Mouse (Mus musculus) liver, embryonic 15.5 days (tissue): ENCODE results near the gene Tcte2. TPM values are rescaled to one million over a fixed set of nuclear protein-coding genes. Genes with fewer than 3 reads are reported as not detected.

ENCODE experiments used
- ATAC-seq: fragments of 200-750 bp; cut with Nextera tagmentation; 2 replicates; pipeline ENCODE4 v1.8.0; 2017; ENCODE audit warnings: moderate number of reproducible peaks, mild to moderate bottlenecking, moderate library complexity; ENCODE audit not compliant: insufficient read depth
- H3K27ac ChIP-seq: fragments of 300-500 bp; sonication (generic); replicated peaks from 2 replicates; pipeline ENCODE4 v1.5.1; 2015; ENCODE audit warnings: mild to moderate bottlenecking, inconsistent platforms
- H3K27me3 ChIP-seq: fragments of 300-500 bp; sonication (generic); 2 replicates; pipeline ENCODE4 v1.6.1; 2015; ENCODE audit warnings: mild to moderate bottlenecking, inconsistent platforms
- H3K36me3 ChIP-seq: fragments of 300-500 bp; sonication (generic); replicated peaks from 2 replicates; pipeline ENCODE4 v1.6.1; 2015; ENCODE audit warnings: moderate library complexity, mild to moderate bottlenecking, inconsistent platforms
- H3K4me1 ChIP-seq: fragments of 300-500 bp; sonication (generic); replicated peaks from 2 replicates; pipeline ENCODE4 v1.6.1; 2015; ENCODE audit warnings: inconsistent platforms
- H3K4me2 ChIP-seq: fragments of 300-500 bp; sonication (generic); 2 replicates; pipeline ENCODE4 v1.6.1; 2015; ENCODE audit warnings: moderate library complexity, mild to moderate bottlenecking, inconsistent platforms
- H3K4me3 ChIP-seq: fragments of 300-500 bp; sonication (generic); replicated peaks from 2 replicates; pipeline ENCODE4 v1.5.1; 2015; ENCODE audit warnings: mild to moderate bottlenecking, inconsistent platforms
- H3K9ac ChIP-seq: fragments of 300-500 bp; sonication (generic); 2 replicates; pipeline ENCODE4 v1.6.1; 2015; ENCODE audit warnings: moderate library complexity, mild to moderate bottlenecking, inconsistent platforms
- H3K9me3 ChIP-seq: fragments of 300-500 bp; sonication (generic); replicated peaks from 2 replicates; pipeline ENCODE4 v1.6.1; 2016; ENCODE audit warnings: inconsistent platforms
- WGBS: fragments of 180-500 bp; shearing (Covaris S2); methylation state at CpG from one replicate; pipeline ENCODE4 v1.1.7; 2015; ENCODE audit warnings: mixed read lengths; ENCODE audit not compliant: insufficient replicate concordance; 5-methylcytosine and 5-hydroxymethylcytosine counted together
- polyA plus RNA-seq: library from polyadenylated mRNA; unstranded; fragments of >200 nt; fragmentation: Nextera tagmentation; extraction: Ambion mirVana; gene quantifications from 2 replicates; pipeline ENCODE4 v1.2.1, GENCODE M21; 2015

Tcte2 gene
- polyA plus RNA-seq, 1 experiment from 2014 or later, result 0.28 TPM

DNA sequence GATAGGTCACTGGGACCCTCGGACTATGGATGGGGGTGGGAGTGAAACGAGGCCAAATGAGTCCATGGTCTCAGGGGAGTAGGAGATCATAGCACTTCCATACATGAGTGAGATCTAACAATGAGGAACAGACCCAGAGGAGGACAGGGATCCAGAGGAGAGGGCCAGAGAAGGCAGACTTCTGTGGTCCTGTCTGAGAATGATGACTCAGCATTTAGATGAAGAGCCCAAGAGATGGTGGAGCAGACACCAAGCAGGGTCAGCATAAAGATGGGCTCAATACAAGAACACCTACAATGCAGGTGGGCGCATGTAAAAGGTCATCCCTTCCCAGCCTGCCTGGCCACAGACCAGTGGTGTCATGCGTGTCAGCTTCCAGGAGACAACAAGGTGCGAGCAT is 41.4 kb downstream of the Tcte2 start:
- Histone ChIP-seq H3K27ac (no peak overlapping the region), H3K9me3 (no peaks in the 10 kb centered on the region), H3K4me2 (no peak overlapping the region), H3K9ac (no peak overlapping the region), H3K4me3 (no peak overlapping the region), H3K4me1 (0 out of 2 replicates have a peak, but pooled peaks cover 3% of the 10 kb centered on the region), H3K36me3 (no peaks in the 10 kb centered on the region), H3K27me3 (no peaks in the 10 kb centered on the region)
- no peak for ATAC-seq
- 62% methylated on average over 5 of the region's 5 CpGs for WGBS

DNA sequence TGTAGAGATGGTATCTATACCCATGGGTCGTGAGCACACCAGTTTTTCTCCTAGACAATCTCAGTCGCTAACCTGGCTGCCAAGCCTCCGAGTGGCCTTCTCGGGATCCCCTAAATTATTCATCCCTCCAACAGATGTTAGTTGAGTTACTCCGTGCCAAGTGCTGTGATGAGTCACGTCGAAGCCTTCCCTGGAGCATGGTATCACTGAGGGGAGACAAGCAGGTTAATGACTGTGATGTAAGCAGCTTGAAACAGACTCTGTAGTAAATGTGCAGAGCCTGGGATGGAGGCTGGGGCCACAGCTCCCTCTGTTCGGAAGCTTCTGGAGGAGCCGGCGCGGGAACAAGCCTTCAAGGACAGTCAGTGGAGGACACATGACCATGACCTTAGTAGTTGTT is 44.2 kb downstream of the Tcte2 start:
- 0 out of 2 replicates have a peak, but pooled peaks cover 3% of the 10 kb centered on the region for H3K4me1 ChIP-seq
- no peak overlapping the region for H3K9ac ChIP-seq
- H3K27me3 ChIP-seq, result no peaks in the 10 kb centered on the region
- no peak overlapping the region for H3K4me3 ChIP-seq
- no peaks in the 10 kb centered on the region for H3K9me3 ChIP-seq
- no peak for ATAC-seq
- H3K36me3 ChIP-seq, result no peaks in the 10 kb centered on the region
- H3K4me2 ChIP-seq, result no peak overlapping the region
- WGBS, result 75% methylated on average over 11 of the region's 11 CpGs
- no peak overlapping the region for H3K27ac ChIP-seq

- Histone ChIP-seq H3K4me2 (no peak overlapping the region), H3K4me1 (0 out of 2 replicates have a peak, but pooled peaks cover 3% of the 10 kb centered on the region), H3K27me3 (no peaks in the 10 kb centered on the region), H3K4me3 (no peak overlapping the region), H3K27ac (no peak overlapping the region), H3K9ac (no peak overlapping the region), H3K9me3 (no peaks in the 10 kb centered on the region), H3K36me3 (no peaks in the 10 kb centered on the region)
- ATAC-seq, result peak; percentile 69
- WGBS, result 66% methylated on average over 6 of the region's 6 CpGs
These were observed 45.3 kb downstream of the Tcte2 start for GRCm38 (mm10) chr17:13716336-13716735.

- 54% methylated on average over 9 of the region's 9 CpGs for WGBS
- Histone ChIP-seq H3K9ac (no peak overlapping the region), H3K36me3 (no peaks in the 10 kb centered on the region), H3K9me3 (no peaks in the 10 kb centered on the region), H3K4me2 (no peak overlapping the region), H3K4me1 (0 out of 2 replicates have a peak, but pooled peaks cover 3% of the 10 kb centered on the region), H3K27ac (no peak overlapping the region), H3K27me3 (no peaks in the 10 kb centered on the region), H3K4me3 (no peak overlapping the region)
- no peak for ATAC-seq
These were observed 46.1 kb downstream of the Tcte2 start for GRCm38 (mm10) chr17:13715511-13715910.

GRCm38 (mm10) chr17:13714654-13715053 is 47.0 kb downstream of the Tcte2 start:
- Histone ChIP-seq H3K4me1 (0 out of 2 replicates have a peak, but pooled peaks cover 3% of the 10 kb centered on the region), H3K4me2 (no peak overlapping the region), H3K9me3 (no peaks in the 10 kb centered on the region), H3K27ac (no peak overlapping the region), H3K27me3 (no peaks in the 10 kb centered on the region), H3K9ac (no peak overlapping the region), H3K4me3 (no peak overlapping the region), H3K36me3 (no peaks in the 10 kb centered on the region)
- no peak for ATAC-seq
- 55% methylated on average over 4 of the region's 4 CpGs for WGBS

- Histone ChIP-seq H3K4me1 (0 out of 2 replicates have a peak, but pooled peaks cover 3% of the 10 kb centered on the region), H3K9me3 (no peaks in the 10 kb centered on the region), H3K4me2 (no peak overlapping the region), H3K9ac (no peak overlapping the region), H3K4me3 (no peak overlapping the region), H3K36me3 (no peaks in the 10 kb centered on the region), H3K27ac (no peak overlapping the region), H3K27me3 (no peaks in the 10 kb centered on the region)
- 65% methylated on average over 4 of the region's 4 CpGs for WGBS
- no peak for ATAC-seq
These were observed 47.5 kb downstream of the Tcte2 start for GRCm38 (mm10) chr17:13714128-13714527.

- H3K4me2 ChIP-seq, result no peak overlapping the region
- no peak overlapping the region for H3K27ac ChIP-seq
- H3K4me1 ChIP-seq, result 0 out of 2 replicates have a peak, but pooled peaks cover 3% of the 10 kb centered on the region
- H3K9ac ChIP-seq, result no peak overlapping the region
- 79% methylated on average over 3 of the region's 3 CpGs for WGBS
- H3K27me3 ChIP-seq, result no peaks in the 10 kb centered on the region
- no peak for ATAC-seq
- H3K36me3 ChIP-seq, result no peaks in the 10 kb centered on the region
- H3K9me3 ChIP-seq, result no peaks in the 10 kb centered on the region
- no peak overlapping the region for H3K4me3 ChIP-seq
These were observed 49.1 kb downstream of the Tcte2 start for GRCm38 (mm10) chr17:13712518-13712917.

GRCm38 (mm10) chr17:13712116-13712515 is 49.5 kb downstream of the Tcte2 start:
- Histone ChIP-seq H3K9me3 (no peaks in the 10 kb centered on the region), H3K27ac (no peak overlapping the region), H3K9ac (no peak overlapping the region), H3K36me3 (no peaks in the 10 kb centered on the region), H3K4me3 (no peak overlapping the region), H3K27me3 (no peaks in the 10 kb centered on the region), H3K4me1 (0 out of 2 replicates have a peak, but pooled peaks cover 3% of the 10 kb centered on the region), H3K4me2 (no peak overlapping the region)
- no peak for ATAC-seq
- WGBS, result 49% methylated on average over 6 of the region's 6 CpGs

- Histone ChIP-seq H3K4me1 (0 out of 2 replicates have a peak, but pooled peaks cover 3% of the 10 kb centered on the region), H3K9ac (no peak overlapping the region), H3K36me3 (no peaks in the 10 kb centered on the region), H3K27ac (no peak overlapping the region), H3K4me3 (no peak overlapping the region), H3K4me2 (no peak overlapping the region), H3K9me3 (no peaks in the 10 kb centered on the region), H3K27me3 (no peaks in the 10 kb centered on the region)
- WGBS, result 49% methylated on average over 5 of the region's 5 CpGs
- ATAC-seq, result no peak
These were observed 50.5 kb downstream of the Tcte2 start for GRCm38 (mm10) chr17:13711173-13711572.

GRCm38 (mm10) chr17:13705481-13705921 is 56.1 kb downstream of the Tcte2 start:
- Histone ChIP-seq H3K36me3 (no peaks in the 10 kb centered on the region), H3K27ac (peak overlapping the region; percentile 38; the same call in 1 of the 2 replicates), H3K27me3 (no peaks in the 10 kb centered on the region), H3K9me3 (no peaks in the 10 kb centered on the region), H3K4me1 (no peaks in the 10 kb centered on the region), H3K4me3 (no peak overlapping the region), H3K4me2 (no peak overlapping the region), H3K9ac (no peak overlapping the region)
- peak; percentile 50 for ATAC-seq
- 30% methylated on average over 4 of the region's 4 CpGs for WGBS

DNA sequence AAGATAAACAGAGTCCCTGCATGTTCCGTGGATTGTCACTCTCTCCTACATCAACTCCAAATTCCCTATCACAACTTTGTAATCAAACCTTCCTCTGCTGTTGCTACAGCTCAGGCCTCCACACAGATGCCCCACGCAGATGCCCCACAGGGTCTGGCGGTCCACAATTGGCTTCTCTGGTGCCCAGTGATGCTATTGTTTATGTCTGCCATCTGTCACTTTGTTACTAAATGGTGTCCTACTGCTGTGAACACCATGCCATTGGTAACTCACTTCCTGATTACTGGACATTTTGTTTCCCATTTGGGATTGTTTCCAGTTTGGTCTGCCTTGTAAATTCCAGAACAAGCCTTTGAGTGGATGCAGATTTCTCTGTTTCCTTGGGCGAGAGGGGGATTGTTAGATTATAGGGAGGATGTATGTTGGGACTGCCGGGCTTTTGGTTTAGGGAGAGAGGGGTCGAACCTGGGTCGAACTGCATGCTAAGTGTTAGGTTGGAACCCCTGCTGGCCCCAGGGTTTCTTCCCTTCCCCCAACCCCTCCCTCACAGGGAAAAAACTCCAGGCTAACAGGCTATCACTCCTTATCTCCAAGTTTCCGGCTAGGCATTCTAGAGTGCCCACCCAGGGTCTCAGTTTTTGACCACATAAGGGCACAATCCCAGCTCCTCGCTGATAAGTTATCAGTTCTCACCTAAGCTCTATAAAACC is 57.9 kb downstream of the Tcte2 start:
- no peaks in the 10 kb centered on the region for H3K4me1 ChIP-seq
- H3K9ac ChIP-seq, result no peak overlapping the region
- no peak overlapping the region for H3K27ac ChIP-seq
- 30% methylated on average over 9 of the region's 9 CpGs for WGBS
- no peaks in the 10 kb centered on the region for H3K27me3 ChIP-seq
- no peak overlapping the region for H3K4me3 ChIP-seq
- no peaks in the 10 kb centered on the region for H3K9me3 ChIP-seq
- no peak for ATAC-seq
- no peak overlapping the region for H3K4me2 ChIP-seq
- no peaks in the 10 kb centered on the region for H3K36me3 ChIP-seq
